Mouse (Mus musculus) brain, adult 10 weeks (tissue): ENCODE measurements around the gene Perm1. TPM values are rescaled to one million over a fixed set of nuclear protein-coding genes. Genes with fewer than 3 reads are reported as not detected.

Experiments used
- polyA plus RNA-seq: library from polyadenylated mRNA; stranded (reverse); fragments of 350-450 nt; fragmentation: Illumina TruSeq; extraction: RNeasy Lipid Tissue Mini Kit (QIAGEN cat#74804); gene quantifications from one replicate; pipeline ENCODE4 v1.2.3, GENCODE M21; 2015; ENCODE audit warnings: low read depth, low replicate concordance

Perm1 gene
- 0.46 TPM for polyA plus RNA-seq

GRCm38 (mm10) chr4:156215649-156216048 is at the start of gene Perm1:
Perm1 (plus strand) TSS chr4:156215868.

GRCm38 (mm10) chr4:156197131-156197828 is 18.4 kb upstream of the Perm1 start, which contains the start of gene Agrn:
Agrn (minus strand) TSS chr4:156197488.

GRCm38 (mm10) chr4:156200623-156201475 is 14.8 kb upstream of the Perm1 start, which contains the start of gene Isg15:
Isg15 (minus strand) TSS chr4:156200818.

GRCm38 (mm10) chr4:156203001-156203412 is 12.7 kb upstream of the Perm1 start, which contains the start of gene AW011738:
AW011738 (plus strand) TSS chr4:156203304.

GRCm38 (mm10) chr4:156234701-156235213 is 19.1 kb downstream of the Perm1 start, which contains the start of gene Plekhn1:
Plekhn1 (minus strand) TSS chr4:156234857.

GRCm38 (mm10) chr4:156235808-156236533 is 20.3 kb downstream of the Perm1 start, which contains the start of gene Noc2l:
Noc2l (plus strand) TSS chr4:156236010.

GRCm38 (mm10) chr4:156255078-156255839 is 39.6 kb downstream of the Perm1 start, which contains the start of gene Samd11:
Samd11 (minus strand) TSS chr4:156255657.

Other genes starting within 250 kb of the Perm1 start
- 10.9 TPM for gene B3galt6, start 223.2 kb upstream of the Perm1 start, polyA plus RNA-seq
- 237 TPM for gene Sdf4, start 223.0 kb upstream of the Perm1 start, polyA plus RNA-seq
- 2.8 TPM for gene Tnfrsf4, start 202.0 kb upstream of the Perm1 start, polyA plus RNA-seq
- not detected for gene Tnfrsf18, start 189.7 kb upstream of the Perm1 start, polyA plus RNA-seq
- gene Ttll10, start 156.5 kb upstream of the Perm1 start, polyA plus RNA-seq: 0.48 TPM
- gene 9430015G10Rik, start 105.9 kb upstream of the Perm1 start, polyA plus RNA-seq: 20.4 TPM
- gene Rnf223, start 85.4 kb upstream of the Perm1 start, polyA plus RNA-seq: 0.34 TPM
- 94.5 TPM for gene Agrn, start 18.4 kb upstream of the Perm1 start, polyA plus RNA-seq
- gene Isg15, start 15.1 kb upstream of the Perm1 start, polyA plus RNA-seq: 6.3 TPM
- gene AW011738, start 12.6 kb upstream of the Perm1 start, polyA plus RNA-seq: 3.0 TPM
- gene Plekhn1, start 19.0 kb downstream of the Perm1 start, polyA plus RNA-seq: 33.9 TPM
- gene Noc2l, start 20.1 kb downstream of the Perm1 start, polyA plus RNA-seq: 65.3 TPM
- 1.9 TPM for gene Samd11, start 39.8 kb downstream of the Perm1 start, polyA plus RNA-seq
- gene Vmn2r-ps159, start 115.2 kb downstream of the Perm1 start, polyA plus RNA-seq: not detected